Mouse (Mus musculus): ENCODE measurements at regions not wholly inside any gene's neighbourhood (a gene's known extent, or its start where the extent isn't known, plus 50 kb on each side); places are given as distances from the start of the nearest gene placed in this dataset.

DNA sequence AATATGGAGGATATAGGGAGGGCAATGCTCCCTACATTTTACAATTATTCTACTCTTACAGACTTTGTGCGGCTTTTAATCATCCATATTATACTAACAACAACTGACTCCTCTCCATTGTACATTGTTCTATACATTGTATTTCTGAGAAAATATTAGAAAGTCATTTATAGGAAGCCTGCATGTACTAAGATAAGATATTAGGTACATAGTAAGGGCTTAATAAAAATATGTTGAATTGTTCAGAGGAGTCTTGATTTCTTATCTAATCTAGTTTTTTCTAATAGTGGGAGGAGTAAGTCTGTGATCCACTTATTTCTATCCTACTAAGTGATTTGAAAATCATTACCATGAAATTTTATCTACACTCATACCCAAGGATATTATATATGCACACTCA, 94.8 kb upstream of the Rgs1 start:
- TF ChIP-seq POLR2A (IDR thresholded peaks at IDR 0.05; ENCODE audit: low read depth, low read length), result no peak
- no peak for TF ChIP-seq CTCF (IDR thresholded peaks at IDR 0.05; ENCODE audit: extremely low read depth, insufficient read length, insufficient replicate concordance, low read depth, low read length)
